Mouse (Mus musculus) hindbrain, embryonic 14.5 days (tissue): ENCODE data around the gene March11. TPM values are rescaled to one million over a fixed set of nuclear protein-coding genes. Genes with fewer than 3 reads are reported as not detected.

Experiments used
- ATAC-seq: fragments of 200-750 bp; cut with Nextera tagmentation; 2 replicates; pipeline ENCODE4 v1.8.0; 2017; ENCODE audit warnings: moderate number of reproducible peaks, mild to moderate bottlenecking, moderate TSS enrichment, moderate library complexity; ENCODE audit not compliant: low FRiP score
- DNase-seq: peaks from one replicate; pipeline ENCODE4 v3.0.0-alpha.2; 2015; ENCODE audit warnings: low spot score
- H3K27ac ChIP-seq: fragments of 300-500 bp; sonication (generic); 2 replicates; pipeline ENCODE4 v1.5.1; 2014; ENCODE audit warnings: mild to moderate bottlenecking, moderate library complexity
- H3K27me3 ChIP-seq: fragments of 300-500 bp; sonication (generic); 2 replicates; pipeline ENCODE4 v1.6.1; 2014; ENCODE audit warnings: mild to moderate bottlenecking, low read length, mixed read lengths; ENCODE audit not compliant: control insufficient read depth, insufficient read depth
- H3K36me3 ChIP-seq: fragments of 300-500 bp; sonication (generic); replicated peaks from 2 replicates; pipeline ENCODE4 v1.6.1; 2014; ENCODE audit not compliant: control insufficient read depth, insufficient read depth
- H3K4me1 ChIP-seq: fragments of 300-500 bp; sonication (generic); replicated peaks from 2 replicates; pipeline ENCODE4 v1.6.1; 2014; ENCODE audit warnings: antibody characterized with exemption, low read length, mixed read lengths; ENCODE audit not compliant: control insufficient read depth, insufficient read depth
- H3K4me2 ChIP-seq: fragments of 300-500 bp; sonication (generic); replicated peaks from 2 replicates; pipeline ENCODE4 v1.6.1; 2014; ENCODE audit warnings: mild to moderate bottlenecking, moderate library complexity
- H3K4me3 ChIP-seq: fragments of 300-500 bp; sonication (generic); replicated peaks from 2 replicates; pipeline ENCODE4 v1.5.1; 2014; ENCODE audit warnings: mild to moderate bottlenecking, low read length
- H3K9ac ChIP-seq: fragments of 300-500 bp; sonication (generic); 2 replicates; pipeline ENCODE4 v1.6.1; 2014
- H3K9me3 ChIP-seq: fragments of 300-500 bp; sonication (generic); 2 replicates; pipeline ENCODE4 v1.6.1; 2016; ENCODE audit warnings: low read length; ENCODE audit not compliant: control insufficient read depth
- WGBS: fragments of 180-500 bp; shearing (Covaris S2); extraction: QIAGEN DNeasy Blood & Tissue Kit; methylation state at CpG from one replicate; pipeline ENCODE4 v1.1.7; 2014; 5-methylcytosine and 5-hydroxymethylcytosine counted together
- polyA plus RNA-seq: library from polyadenylated mRNA; unstranded; fragments of >200 nt; fragmentation: Nextera tagmentation; extraction: Ambion mirVana; gene quantifications from 2 replicates; pipeline ENCODE4 v1.2.1, GENCODE M21; 2014

The March11 gene
- polyA plus RNA-seq, 1 experiment from 2014 or later = 16.9 TPM

DNA sequence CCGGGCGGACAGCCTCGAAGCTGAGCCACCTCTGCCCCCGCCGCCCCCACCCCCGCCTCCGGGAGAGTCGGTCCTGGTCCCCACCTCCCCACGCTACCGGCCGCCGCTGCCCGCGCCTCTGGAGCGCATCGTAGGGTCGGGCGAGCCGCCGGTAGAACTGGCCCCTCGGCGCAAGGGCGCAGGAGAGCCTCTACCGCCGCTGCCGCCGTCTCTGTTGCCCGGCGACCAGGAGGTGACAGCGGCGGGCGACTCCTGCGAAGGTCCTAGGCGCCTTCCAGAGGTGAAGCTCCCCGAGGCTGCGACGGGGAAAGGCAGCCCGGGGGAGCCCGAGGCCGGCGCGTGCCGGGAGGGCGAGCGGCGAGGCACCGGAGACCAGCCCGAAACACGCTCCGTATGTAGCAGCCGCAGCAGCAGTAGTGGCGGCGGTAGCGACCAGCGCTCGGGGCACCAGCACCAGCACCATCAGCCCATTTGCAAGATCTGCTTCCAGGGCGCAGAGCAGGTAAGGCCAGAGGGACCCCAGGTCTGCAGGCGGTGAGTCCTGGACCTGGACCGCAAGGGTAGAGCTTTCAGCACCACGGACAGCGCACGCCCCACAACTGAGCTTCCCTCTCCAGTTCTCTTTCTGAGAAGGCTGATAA is 563 bp downstream of the March11 start:
- WGBS = under 1% methylated on average over 58 of the region's 62 CpGs
- H3K4me3 ChIP-seq = peak overlapping the region; percentile 80
- peak; percentile 77 for DNase-seq
- peak; percentile 51 for ATAC-seq
- H3K36me3 ChIP-seq = 0 out of 2 replicates have a peak, but pooled peaks cover 5% of the 10 kb centered on the region
- peak overlapping the region; percentile 93 for H3K9ac ChIP-seq
- H3K4me1 ChIP-seq = peaks cover 8% of the 10 kb centered on the region
- no peaks in the 10 kb centered on the region for H3K27me3 ChIP-seq
- peak overlapping the region; percentile 96 for H3K27ac ChIP-seq
- peak overlapping the region; percentile 86 for H3K4me2 ChIP-seq
- H3K9me3 ChIP-seq = no peaks in the 10 kb centered on the region

DNA sequence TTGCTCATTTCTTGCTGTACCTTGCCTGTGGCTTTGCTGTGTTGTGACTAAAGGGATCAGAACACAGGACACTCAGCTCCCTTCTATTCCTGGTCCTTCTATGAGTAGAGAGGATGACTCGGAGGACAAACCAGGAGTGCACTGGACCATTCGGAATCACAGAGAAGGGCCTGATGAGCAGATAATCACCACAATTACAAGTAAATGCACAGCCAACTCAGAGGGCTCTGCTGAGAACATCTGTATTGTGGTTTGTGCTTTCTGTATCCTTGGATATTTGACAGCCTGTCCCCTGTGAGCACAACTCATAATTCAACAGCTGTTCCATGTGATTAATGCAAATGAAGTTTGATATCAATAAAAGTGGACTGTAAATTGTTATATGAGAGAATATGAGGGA is 11.0 kb downstream of the March11 start:
- no peaks in the 10 kb centered on the region for H3K36me3 ChIP-seq
- DNase-seq (no peak), ATAC-seq (no peak)
- H3K9me3 ChIP-seq = no peaks in the 10 kb centered on the region
- no peak overlapping the region; the same call in 1 of the 2 replicates for H3K27ac ChIP-seq
- H3K4me3 ChIP-seq = no peak overlapping the region
- 65% methylated on average over 2 of the region's 2 CpGs for WGBS
- H3K4me1 ChIP-seq = no peaks in the 10 kb centered on the region
- H3K9ac ChIP-seq = no peak overlapping the region
- H3K27me3 ChIP-seq = no peaks in the 10 kb centered on the region
- H3K4me2 ChIP-seq = no peak overlapping the region

DNA sequence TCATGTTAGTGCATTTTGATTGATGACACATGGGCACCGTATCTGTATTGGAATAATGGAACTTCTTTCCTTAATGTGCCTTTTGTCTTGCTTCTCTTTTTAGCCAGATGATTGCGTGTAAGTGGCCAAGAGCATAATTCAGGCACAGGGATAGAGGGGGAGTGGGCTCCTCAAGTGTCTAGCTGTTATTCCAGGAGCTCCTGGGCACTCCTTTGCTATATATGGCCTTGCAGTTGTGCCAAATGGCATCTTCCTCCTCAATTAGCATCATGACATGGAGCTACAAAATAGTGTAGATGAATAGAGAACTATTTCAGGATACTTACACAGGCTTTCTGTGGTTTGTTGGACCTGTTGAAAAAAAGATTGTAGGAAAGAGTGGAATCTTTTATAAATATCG is 11.6 kb downstream of the March11 start:
- 82% methylated on average over 3 of the region's 3 CpGs for WGBS
- no peak for ATAC-seq

DNA sequence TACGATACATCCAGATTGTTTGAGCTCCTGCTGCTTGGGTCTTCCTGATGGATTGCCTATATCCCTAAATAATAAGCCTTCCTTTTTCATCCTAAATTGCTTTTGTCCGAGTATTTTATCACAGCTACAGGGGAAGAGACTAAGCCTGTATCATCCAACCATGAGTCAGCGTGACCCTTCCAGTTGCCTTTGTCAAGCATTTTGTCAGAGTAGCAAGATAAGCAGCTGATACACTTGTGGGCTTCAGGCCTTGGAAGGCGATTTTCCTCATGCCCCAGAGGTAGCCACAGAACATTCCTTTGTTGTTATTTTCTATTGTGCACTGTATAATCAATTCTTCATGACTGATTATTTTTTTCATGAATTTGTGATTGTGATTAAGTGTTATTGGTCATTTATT is 14.0 kb downstream of the March11 start:
- no peak overlapping the region for H3K4me2 ChIP-seq
- WGBS = 75% methylated on average over 4 of the region's 4 CpGs
- H3K4me3 ChIP-seq = no peak overlapping the region
- H3K27ac ChIP-seq = no peak overlapping the region
- no peaks in the 10 kb centered on the region for H3K4me1 ChIP-seq
- no peaks in the 10 kb centered on the region for H3K27me3 ChIP-seq
- DNase-seq (no peak), ATAC-seq (no peak)
- no peaks in the 10 kb centered on the region for H3K9me3 ChIP-seq
- no peak overlapping the region for H3K9ac ChIP-seq
- no peaks in the 10 kb centered on the region for H3K36me3 ChIP-seq

More for the DNA sequence above, 11.6 kb downstream of the March11 start:
- H3K36me3 ChIP-seq = no peaks in the 10 kb centered on the region
- H3K27ac ChIP-seq = peak overlapping the region; percentile 14; the same call in 1 of the 2 replicates
- no peak overlapping the region for H3K9ac ChIP-seq
- H3K27me3 ChIP-seq = no peaks in the 10 kb centered on the region
- DNase-seq = no peak
- no peak overlapping the region for H3K4me3 ChIP-seq
- H3K4me2 ChIP-seq = no peak overlapping the region
- no peaks in the 10 kb centered on the region for H3K9me3 ChIP-seq
- no peaks in the 10 kb centered on the region for H3K4me1 ChIP-seq

DNA sequence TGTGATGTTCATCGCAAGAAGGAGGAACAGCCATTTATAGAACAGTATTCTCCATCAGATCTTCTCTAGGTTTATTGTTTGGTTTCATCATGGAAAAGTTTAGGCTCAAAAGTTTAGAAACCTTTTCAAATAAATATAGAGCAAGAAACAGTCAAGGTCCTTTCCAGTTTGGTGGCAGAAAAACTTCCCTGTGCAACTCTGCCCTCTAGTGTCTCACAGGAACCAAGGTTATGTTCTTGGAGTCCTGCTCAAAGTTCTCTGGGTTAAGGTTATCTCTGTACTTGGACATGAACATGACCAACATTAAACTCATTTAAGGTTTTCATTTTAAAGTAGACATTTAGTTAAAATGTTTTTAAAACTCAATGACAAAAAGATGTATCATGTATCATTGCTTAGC is 18.3 kb downstream of the March11 start:
- H3K27me3 ChIP-seq = no peaks in the 10 kb centered on the region
- H3K4me1 ChIP-seq = no peaks in the 10 kb centered on the region
- DNase-seq = peak; percentile 51
- H3K9ac ChIP-seq = no peak overlapping the region
- H3K9me3 ChIP-seq = no peaks in the 10 kb centered on the region
- ATAC-seq = no peak
- no peak overlapping the region for H3K27ac ChIP-seq
- no peak overlapping the region for H3K4me3 ChIP-seq
- no peak overlapping the region for H3K4me2 ChIP-seq
- no peaks in the 10 kb centered on the region for H3K36me3 ChIP-seq
- WGBS = 86% methylated on average over 1 of the region's 1 CpGs

DNA sequence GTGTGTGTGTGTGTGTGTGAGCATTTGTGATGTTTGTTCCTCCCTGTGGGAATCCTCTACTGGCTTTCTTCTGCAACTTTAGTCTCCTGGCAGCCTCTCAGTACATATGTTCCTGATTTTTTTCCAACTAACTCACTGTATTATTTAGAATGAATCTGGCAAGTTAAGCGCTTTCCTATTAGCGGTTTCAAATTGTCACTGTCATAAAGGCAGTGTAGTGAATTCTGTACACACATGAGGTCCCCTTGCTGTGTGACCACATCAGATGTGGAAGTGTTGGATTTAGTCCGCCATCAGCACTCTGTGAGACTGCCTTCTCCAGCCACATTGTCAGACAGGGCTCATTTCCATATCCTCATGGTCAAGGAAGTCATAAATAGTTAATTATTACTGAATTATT is 26.9 kb downstream of the March11 start:
- ATAC-seq (no peak), DNase-seq (no peak)
- H3K27me3 ChIP-seq = no peaks in the 10 kb centered on the region
- H3K36me3 ChIP-seq = no peaks in the 10 kb centered on the region
- H3K4me1 ChIP-seq = no peaks in the 10 kb centered on the region
- no peaks in the 10 kb centered on the region for H3K9me3 ChIP-seq
- H3K4me2 ChIP-seq = no peak overlapping the region
- WGBS = 86% methylated on average over 3 of the region's 3 CpGs
- no peak overlapping the region for H3K27ac ChIP-seq
- no peak overlapping the region for H3K9ac ChIP-seq
- no peak overlapping the region for H3K4me3 ChIP-seq

DNA sequence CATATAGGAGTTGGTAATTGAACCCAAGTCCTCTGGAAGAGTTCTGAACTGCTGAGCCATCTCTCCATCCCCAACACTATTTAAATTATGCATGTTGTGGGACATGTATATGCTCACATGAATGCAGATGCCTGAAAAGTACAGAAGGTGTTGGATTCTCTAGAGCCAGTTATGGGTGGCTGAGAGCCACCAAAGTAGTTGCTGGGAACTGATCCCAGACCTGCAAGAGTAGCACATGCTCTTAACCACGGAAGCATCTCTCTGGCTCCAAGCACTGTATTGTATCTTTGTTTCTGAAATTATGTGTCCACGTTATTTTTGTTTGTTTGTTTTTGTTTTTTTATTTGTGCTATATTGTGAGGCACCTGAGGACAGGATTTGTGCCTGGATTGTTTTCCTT is 28.9 kb downstream of the March11 start:
- Histone ChIP-seq H3K9ac (no peak overlapping the region), H3K9me3 (no peaks in the 10 kb centered on the region), H3K4me2 (no peak overlapping the region), H3K36me3 (no peaks in the 10 kb centered on the region), H3K4me1 (no peaks in the 10 kb centered on the region), H3K4me3 (no peak overlapping the region), H3K27ac (no peak overlapping the region), H3K27me3 (no peaks in the 10 kb centered on the region)
- 92% methylated on average over 2 of the region's 2 CpGs for WGBS
- ATAC-seq (no peak), DNase-seq (no peak)

DNA sequence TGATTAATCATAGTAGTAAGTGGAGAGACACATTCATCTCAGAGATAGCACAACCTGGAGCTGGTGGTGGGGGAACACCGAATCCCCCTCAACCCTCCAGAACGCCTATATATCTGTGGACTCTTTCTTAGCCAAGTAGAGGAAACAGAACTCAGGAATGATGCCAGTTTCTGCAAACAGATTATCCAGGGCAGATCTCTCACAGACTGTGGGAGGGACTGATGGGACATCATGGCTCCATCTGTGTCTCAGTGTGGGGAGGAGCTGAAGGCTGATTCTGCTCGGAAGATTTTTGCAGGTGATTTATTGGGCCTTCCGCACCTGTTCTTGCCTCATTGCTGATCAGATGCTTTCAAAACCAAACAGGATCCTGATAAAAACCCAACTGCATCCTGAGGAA is 29.5 kb downstream of the March11 start:
- H3K27ac ChIP-seq = no peak overlapping the region
- H3K36me3 ChIP-seq = no peaks in the 10 kb centered on the region
- H3K4me3 ChIP-seq = no peak overlapping the region
- 90% methylated on average over 4 of the region's 4 CpGs for WGBS
- ATAC-seq = no peak
- no peak for DNase-seq
- H3K4me2 ChIP-seq = no peak overlapping the region
- no peaks in the 10 kb centered on the region for H3K9me3 ChIP-seq
- no peaks in the 10 kb centered on the region for H3K4me1 ChIP-seq
- no peaks in the 10 kb centered on the region for H3K27me3 ChIP-seq
- no peak overlapping the region for H3K9ac ChIP-seq

DNA sequence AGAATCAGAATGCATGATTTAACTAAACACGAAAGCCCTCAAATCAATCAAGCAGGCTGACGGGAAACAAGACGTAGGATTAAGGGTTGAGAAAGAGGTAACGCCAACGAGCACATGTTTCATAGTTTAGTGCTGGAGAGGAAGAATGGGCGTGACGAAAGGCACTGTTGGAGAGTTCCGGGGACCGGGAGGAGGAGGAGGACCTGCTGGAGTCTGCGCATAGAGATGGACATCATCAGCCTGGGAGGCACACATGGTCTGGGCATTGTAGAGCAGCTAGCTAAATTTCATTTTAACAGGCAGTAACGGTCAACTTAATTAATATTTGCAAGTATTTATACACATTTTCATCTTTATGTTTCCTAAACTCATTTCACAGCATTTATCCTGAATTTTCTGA is 31.6 kb downstream of the March11 start:
- Histone ChIP-seq H3K27ac (no peak overlapping the region), H3K4me3 (no peak overlapping the region), H3K9me3 (no peaks in the 10 kb centered on the region), H3K9ac (no peak overlapping the region), H3K36me3 (no peaks in the 10 kb centered on the region), H3K4me1 (no peaks in the 10 kb centered on the region), H3K27me3 (no peaks in the 10 kb centered on the region), H3K4me2 (no peak overlapping the region)
- no peak for DNase-seq
- WGBS = 45% methylated on average over 11 of the region's 11 CpGs
- ATAC-seq = no peak

DNA sequence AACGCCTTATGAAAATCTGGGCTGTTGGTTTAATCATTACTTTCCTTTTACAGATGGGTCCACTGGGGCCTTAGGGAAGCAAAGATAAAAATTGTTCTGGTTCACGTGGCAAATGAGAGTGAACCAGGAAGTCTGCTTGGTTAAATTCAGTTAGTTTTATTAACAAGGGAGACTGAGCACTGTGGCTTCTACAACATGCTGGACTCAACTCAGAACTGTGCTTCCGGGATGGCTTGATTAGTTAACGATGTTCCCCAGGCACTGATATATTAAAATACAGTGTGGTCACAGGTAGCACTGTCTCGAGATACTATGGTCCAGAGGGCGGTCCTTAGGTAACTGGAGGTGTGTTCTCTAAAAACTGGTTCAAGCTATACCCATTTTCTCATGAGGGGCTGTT is 32.1 kb downstream of the March11 start:
- Histone ChIP-seq H3K4me1 (no peaks in the 10 kb centered on the region), H3K9ac (no peak overlapping the region), H3K4me3 (no peak overlapping the region), H3K27ac (no peak overlapping the region), H3K4me2 (no peak overlapping the region), H3K9me3 (no peaks in the 10 kb centered on the region), H3K27me3 (no peaks in the 10 kb centered on the region), H3K36me3 (no peaks in the 10 kb centered on the region)
- no peak for DNase-seq
- 78% methylated on average over 6 of the region's 6 CpGs for WGBS
- ATAC-seq = no peak
